In genomic region chr5:20960927-20961326, GRCm38 (mm10) we compare ENCODE assay signal across 26 mouse cellular contexts.
"Had no signal": no experiment of that assay in that cellular context is flagged by ENCODE, and none has a peak within 500 bp of the region (broad histone marks: within the 10 kb centered on the region; RNA-seq: fewer than 3 reads in every experiment).

No protein-coding gene starts in this region.

- H3K9ac ChIP-seq: heart, embryonic 12.5 days; hindbrain, embryonic 12.5 days; hindbrain, embryonic 14.5 days; intestine, embryonic 15.5 days; limb, embryonic 13.5 days; limb, embryonic 15.5 days; liver, embryonic 12.5 days; liver, embryonic 14.5 days had no signal

- DNase-seq: gastrocnemius, postnatal 10 days; gastrocnemius, postnatal 25 days; heart, adult 2 months; heart, postnatal 10 days; heart, postnatal 4 days; kidney, adult 18-20 months; kidney, adult 8-10 months; kidney, postnatal 10 days; kidney, postnatal 25 days; kidney, postnatal 4 days; layer of hippocampus, adult 9-11 months; layer of hippocampus, postnatal 36 days; left cerebral cortex, postnatal 4 days had no signal

- H3K36me3 ChIP-seq: intestine, embryonic 15.5 days had no signal

- H3K27ac ChIP-seq: heart, adult 2 months; hindbrain, embryonic 10.5 days; hindbrain, embryonic 12.5 days; hindbrain, embryonic 14.5 days; intestine, embryonic 15.5 days; layer of hippocampus, adult 2 months; limb, embryonic 13.5 days; limb, embryonic 15.5 days; liver, embryonic 12.5 days; liver, embryonic 14.5 days had no signal

- H3K4me3 ChIP-seq: heart, adult 2 months; heart, embryonic 12.5 days; hindbrain, embryonic 10.5 days; hindbrain, embryonic 12.5 days; intestine, embryonic 15.5 days; layer of hippocampus, adult 2 months; limb, embryonic 13.5 days; limb, embryonic 15.5 days; liver, embryonic 12.5 days had no signal

- H3K4me2 ChIP-seq: heart, embryonic 12.5 days; hindbrain, embryonic 12.5 days; hindbrain, embryonic 14.5 days; intestine, embryonic 15.5 days; limb, embryonic 13.5 days; limb, embryonic 15.5 days; liver, embryonic 12.5 days had no signal

- H3K27me3 ChIP-seq: heart, embryonic 12.5 days; hindbrain, embryonic 12.5 days; intestine, embryonic 15.5 days; limb, embryonic 13.5 days; limb, embryonic 15.5 days; liver, embryonic 12.5 days had no signal

- H3K4me1 ChIP-seq: heart, embryonic 12.5 days; hindbrain, embryonic 10.5 days; hindbrain, embryonic 12.5 days; intestine, embryonic 15.5 days; limb, embryonic 15.5 days had no signal

- H3K9me3 ChIP-seq: hindbrain, embryonic 12.5 days; intestine, embryonic 15.5 days; liver, embryonic 12.5 days had no signal

- ATAC-seq: hindbrain, embryonic 16.5 days; inflammation-experienced regulatory T-cells, adult 6 months; intestine, embryonic 15.5 days; intestine, postnatal 0 days; liver, embryonic 12.5 days had no signal
